Mouse (Mus musculus): ENCODE measurements around the gene Ckm.

- TF ChIP-seq CTCF (IDR thresholded peaks at IDR 0.05; ENCODE audit: borderline replicate concordance, extremely low read depth, insufficient read depth, insufficient read length): no peak
- TF ChIP-seq POLR2A (IDR thresholded peaks at IDR 0.05; ENCODE audit: borderline replicate concordance, extremely low read depth, insufficient read depth, insufficient read length, poor library complexity, severe bottlenecking): no peak
Observed at GRCm38 (mm10) chr7:19388699-19389413, 15.7 kb upstream of the Ckm start.

Data from brain, embryonic 14.5 days (tissue).